Mouse (Mus musculus) spleen, adult 10 weeks (tissue): ENCODE data around the gene Amh. TPM values are rescaled to one million over a fixed set of nuclear protein-coding genes. Genes with fewer than 3 reads are reported as not detected.

ENCODE experiments used
- polyA plus RNA-seq: library from polyadenylated mRNA; stranded (reverse); fragments of 350-450 nt; fragmentation: Illumina TruSeq; extraction: RNeasy Lipid Tissue Mini Kit (QIAGEN cat#74804); gene quantifications from one replicate; pipeline ENCODE4 v1.2.3, GENCODE M21; 2015; ENCODE audit warnings: low replicate concordance; ENCODE audit not compliant: insufficient read depth

Amh gene
- polyA plus RNA-seq, result not detected

GRCm38 (mm10) chr10:80804916-80805315 is at the start of gene Amh:
Gene Amh, plus strand, starts transcription at chr10:80805243.

DNA sequence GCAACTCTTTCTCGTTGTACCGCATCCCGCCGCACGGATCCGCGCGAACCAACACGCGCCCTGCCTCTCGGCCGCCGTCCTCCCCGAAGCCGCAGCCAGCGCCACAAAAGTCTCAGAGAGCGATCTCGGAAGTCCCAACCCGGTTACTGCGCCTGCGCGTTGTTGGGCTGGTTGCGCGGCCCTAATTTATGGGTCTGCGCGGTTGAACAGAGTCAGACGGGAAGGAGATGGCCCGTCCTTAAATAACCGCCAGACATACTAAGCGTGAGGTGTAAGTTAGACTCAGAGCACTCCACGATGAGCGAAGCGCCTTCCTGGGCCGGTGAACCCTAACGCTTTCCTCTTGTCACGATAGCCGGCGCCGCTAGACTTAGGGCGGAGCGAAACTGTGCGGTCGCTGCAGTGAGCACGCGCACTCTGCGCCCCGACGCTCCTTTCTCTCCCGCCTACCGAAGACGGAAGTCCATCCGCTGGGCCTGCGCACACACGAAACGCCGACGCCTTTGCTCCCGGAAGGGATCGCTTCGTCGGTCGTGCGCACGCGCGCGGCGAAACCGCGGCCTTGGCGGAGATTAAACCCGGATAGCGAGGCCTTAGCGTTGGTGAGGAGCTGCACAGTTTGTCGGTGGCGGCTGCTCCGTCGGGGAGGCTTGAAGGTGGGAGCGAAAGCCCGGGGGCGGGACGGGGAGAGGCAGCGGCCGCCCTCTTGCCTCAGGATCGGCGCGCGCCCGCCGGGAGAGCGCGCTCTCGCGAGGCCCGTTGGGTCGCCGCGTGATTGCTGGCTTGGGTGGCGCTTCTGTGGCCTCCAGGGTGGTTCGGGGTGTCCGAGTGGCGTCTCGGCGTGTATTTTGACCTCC is 6.7 kb upstream of the Amh start, which contains the start of the genes Sf3a2 and Plekhj1:
Gene Sf3a2 (plus strand): TSS at position 49 of the 857 bp plus-strand sequence.
Gene Plekhj1 (minus strand): TSS at position 477 of the 857 bp plus-strand sequence.

GRCm38 (mm10) chr10:80813366-80813765 is 8.3 kb downstream of the Amh start, which contains the start of gene Jsrp1:
Gene Jsrp1, minus strand, starts transcription at chr10:80813498.

DNA sequence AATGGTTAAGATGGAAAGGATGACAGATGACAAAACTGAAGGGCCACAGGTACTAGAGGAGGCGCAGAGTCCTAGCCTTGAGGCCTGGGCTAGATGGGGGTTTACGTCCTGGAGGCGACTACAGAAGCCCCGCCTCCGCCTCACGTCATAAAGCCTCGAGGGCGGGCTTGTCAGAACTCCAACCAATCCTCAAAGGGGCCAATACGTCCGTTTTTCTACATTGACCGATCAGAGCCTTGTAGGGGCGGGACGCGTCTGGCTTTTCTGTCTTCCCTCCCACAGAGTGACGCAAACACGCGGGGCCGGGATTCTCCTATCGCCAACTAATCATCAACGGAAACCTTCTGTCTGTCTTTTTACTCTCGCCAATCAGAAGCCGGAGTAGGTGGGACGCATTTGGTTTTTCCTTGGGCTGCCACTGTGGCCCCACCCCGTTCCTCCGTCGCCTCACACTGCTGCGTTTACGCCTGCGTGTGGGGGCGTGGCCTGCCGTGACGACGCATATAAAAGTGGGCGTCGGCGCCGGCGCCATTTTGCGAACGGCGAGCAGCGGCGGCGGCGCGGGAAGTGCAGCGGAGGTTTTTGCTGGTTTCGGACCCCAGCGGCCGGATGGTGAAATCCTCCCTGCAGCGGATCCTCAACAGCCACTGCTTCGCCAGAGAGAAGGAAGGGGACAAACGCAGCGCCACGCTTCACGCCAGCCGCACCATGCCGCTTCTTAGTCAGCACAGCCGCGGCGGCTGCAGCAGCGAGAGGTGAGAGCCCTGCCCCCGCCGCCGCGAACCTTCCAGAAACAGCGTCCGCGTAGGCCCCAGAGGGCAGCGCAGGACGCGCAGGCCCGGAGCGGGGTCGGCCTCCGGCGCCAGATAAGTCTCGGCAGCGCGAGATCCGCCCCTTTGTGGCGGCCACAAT is 21.4 kb downstream of the Amh start, which contains the start of gene Oaz1:
Gene Oaz1 (plus strand): TSS at position 506 of the 912 bp plus-strand sequence.

GRCm38 (mm10) chr10:80843931-80844547 is 39.0 kb downstream of the Amh start, which contains the start of gene Lingo3:
Gene Lingo3, minus strand, starts transcription at chr10:80844039.

DNA sequence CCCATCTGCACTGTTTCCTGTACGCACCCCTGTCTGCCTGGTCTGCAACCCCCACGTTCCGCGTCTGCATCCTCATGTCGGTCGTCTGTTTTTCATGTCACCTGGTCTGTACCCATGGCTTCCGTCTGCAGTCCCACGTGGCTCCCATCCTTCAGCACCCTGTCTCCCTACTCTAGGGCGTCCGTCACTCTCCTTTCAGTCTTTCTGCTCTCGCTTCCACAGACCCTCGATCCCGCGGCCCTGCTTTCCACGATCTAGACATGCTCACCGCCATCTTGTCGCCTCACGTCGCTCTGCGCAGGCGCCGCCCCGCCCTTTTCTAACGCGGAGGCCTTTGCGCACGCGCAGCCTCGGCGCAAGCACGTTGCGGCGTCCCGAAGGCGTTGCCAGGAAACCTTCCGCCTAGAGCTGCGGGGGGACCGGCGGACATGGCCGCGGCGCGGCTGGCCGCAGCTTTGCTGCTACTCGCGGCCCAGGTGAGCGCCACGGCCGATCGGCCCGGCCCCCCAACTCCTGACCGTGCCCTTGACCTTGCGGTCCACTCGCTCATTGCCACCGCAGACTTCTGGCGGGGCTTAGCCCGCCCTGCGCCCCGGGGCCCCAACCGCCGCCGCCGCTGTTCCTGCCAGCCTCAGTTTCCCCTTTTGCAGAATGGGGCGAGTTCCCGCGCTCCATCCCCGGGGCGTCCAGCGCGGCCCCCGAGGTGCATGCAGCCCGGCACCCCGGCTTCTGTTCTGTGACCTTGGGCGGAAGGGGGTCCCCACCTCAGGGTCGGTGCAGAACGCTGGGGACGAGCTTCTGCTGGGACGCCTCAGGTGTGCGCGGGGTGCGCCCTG is 50.1 kb downstream of the Amh start, which contains the start of the genes Lsm7 and Sppl2b:
Gene Lsm7 (minus strand): TSS at position 297 of the 836 bp plus-strand sequence.
Gene Sppl2b (plus strand): TSS at position 363 of the 836 bp plus-strand sequence.

Other genes with a start within 250 kb of the Amh start
- gene Rexo1, start 243.7 kb upstream of the Amh start, polyA plus RNA-seq, result 10.1 TPM
- 11.6 TPM for gene Klf16, start 227.9 kb upstream of the Amh start, polyA plus RNA-seq
- gene Abhd17a, start 214.9 kb upstream of the Amh start, polyA plus RNA-seq, result 5.6 TPM
- gene Scamp4, start 202.4 kb upstream of the Amh start, polyA plus RNA-seq, result 20.6 TPM
- gene Adat3, start 202.4 kb upstream of the Amh start, polyA plus RNA-seq, result not detected
- 0.93 TPM for gene Gm49322, start 199.2 kb upstream of the Amh start, polyA plus RNA-seq
- 21.2 TPM for gene Csnk1g2, start 182.4 kb upstream of the Amh start, polyA plus RNA-seq
- gene Btbd2, start 148.2 kb upstream of the Amh start, polyA plus RNA-seq, result 4.3 TPM
- 81.5 TPM for gene Mknk2, start 127.1 kb upstream of the Amh start, polyA plus RNA-seq
- 94.7 TPM for gene Mob3a, start 103.3 kb upstream of the Amh start, polyA plus RNA-seq
- 35.5 TPM for gene Izumo4, start 103.1 kb upstream of the Amh start, polyA plus RNA-seq
- gene Ap3d1, start 63.0 kb upstream of the Amh start, polyA plus RNA-seq, result 63.5 TPM
- gene Dot1l, start 50.0 kb upstream of the Amh start, polyA plus RNA-seq, result 12.6 TPM
- 22.7 TPM for gene Sf3a2, start 7.0 kb upstream of the Amh start, polyA plus RNA-seq
- gene Plekhj1, start 6.6 kb upstream of the Amh start, polyA plus RNA-seq, result 70.0 TPM
- not detected for gene Jsrp1, start 8.3 kb downstream of the Amh start, polyA plus RNA-seq
- 388 TPM for gene Oaz1, start 21.4 kb downstream of the Amh start, polyA plus RNA-seq
- not detected for gene Lingo3, start 38.8 kb downstream of the Amh start, polyA plus RNA-seq
- gene Lsm7, start 50.0 kb downstream of the Amh start, polyA plus RNA-seq, result 34.9 TPM
- gene Sppl2b, start 50.0 kb downstream of the Amh start, polyA plus RNA-seq, result 7.5 TPM
- gene Tmprss9, start 66.6 kb downstream of the Amh start, polyA plus RNA-seq, result not detected
- gene Timm13, start 95.7 kb downstream of the Amh start, polyA plus RNA-seq, result 5.7 TPM
- 3.4 TPM for gene Lmnb2, start 113.0 kb downstream of the Amh start, polyA plus RNA-seq
- 15.7 TPM for gene Gadd45b, start 124.8 kb downstream of the Amh start, polyA plus RNA-seq
- 1.0 TPM for gene Gng7, start 209.7 kb downstream of the Amh start, polyA plus RNA-seq
- gene Diras1, start 220.4 kb downstream of the Amh start, polyA plus RNA-seq, result not detected
- 3.3 TPM for gene Slc39a3, start 232.2 kb downstream of the Amh start, polyA plus RNA-seq